Mouse (Mus musculus) forebrain, embryonic 11.5 days (tissue): ENCODE results near the gene Bsdc1. TPM values are rescaled to one million over a fixed set of nuclear protein-coding genes. Genes with fewer than 3 reads are reported as not detected.

Experiments
- ATAC-seq: fragments of 200-750 bp; cut with Nextera tagmentation; replicated peaks from 2 replicates; pipeline ENCODE4 v1.8.0; 2017; ENCODE audit warnings: moderate TSS enrichment; ENCODE audit not compliant: low FRiP score
- DNase-seq: peaks from one replicate; pipeline ENCODE4 v3.0.0-alpha.2; 2017; ENCODE audit warnings: low spot score
- H3K27ac ChIP-seq: fragments of 300-500 bp; sonication (generic); 2 replicates; pipeline ENCODE4 v1.5.1; 2014; ENCODE audit warnings: low read depth, low read length
- H3K27me3 ChIP-seq: fragments of 300-500 bp; sonication (generic); 2 replicates; pipeline ENCODE4 v1.6.1; 2014; ENCODE audit warnings: mild to moderate bottlenecking, low read length, mixed read lengths; ENCODE audit not compliant: control insufficient read depth, insufficient read depth
- H3K36me3 ChIP-seq: fragments of 300-500 bp; sonication (generic); 2 replicates; pipeline ENCODE4 v1.6.1; 2014; ENCODE audit warnings: mild to moderate bottlenecking, low read length, moderate library complexity, mixed read lengths; ENCODE audit not compliant: control insufficient read depth, insufficient read depth
- H3K4me1 ChIP-seq: fragments of 300-500 bp; sonication (generic); replicated peaks from 2 replicates; pipeline ENCODE4 v1.6.1; 2014; ENCODE audit warnings: low read length, mixed read lengths; ENCODE audit not compliant: control insufficient read depth, insufficient read depth
- H3K4me2 ChIP-seq: fragments of 300-500 bp; sonication (generic); 2 replicates; pipeline ENCODE4 v1.6.1; 2014; ENCODE audit warnings: low read depth, mild to moderate bottlenecking, low read length, moderate library complexity, mixed read lengths; ENCODE audit not compliant: severe bottlenecking
- H3K4me3 ChIP-seq: fragments of 300-500 bp; sonication (generic); 2 replicates; pipeline ENCODE4 v1.5.1; 2014; ENCODE audit warnings: low read depth, low read length
- H3K9ac ChIP-seq: fragments of 300-500 bp; sonication (generic); 2 replicates; pipeline ENCODE4 v1.6.1; 2014; ENCODE audit warnings: low read length
- H3K9me3 ChIP-seq: fragments of 300-500 bp; sonication (generic); 2 replicates; pipeline ENCODE4 v1.6.1; 2016; ENCODE audit warnings: low read length, mixed read lengths; ENCODE audit not compliant: control insufficient read depth
- WGBS: fragments of 180-500 bp; shearing (Covaris S2); extraction: QIAGEN DNeasy Blood & Tissue Kit; methylation state at CpG from one replicate; pipeline ENCODE4 v1.1.7; 2014; 5-methylcytosine and 5-hydroxymethylcytosine counted together
- polyA plus RNA-seq: library from polyadenylated mRNA; unstranded; fragments of >200 nt; fragmentation: Nextera tagmentation; extraction: Ambion mirVana; gene quantifications from 2 replicates; pipeline ENCODE4 v1.2.1, GENCODE M21; 2014

The Bsdc1 gene
- polyA plus RNA-seq, 1 experiment from 2014 or later = 25.3 TPM

GRCm38 (mm10) chr4:129507434-129508236 lies 46.3 kb downstream of the Bsdc1 start:
- Histone ChIP-seq H3K4me2 (no peak overlapping the region), H3K4me1 (peaks cover 11% of the 10 kb centered on the region)
- WGBS = 69% methylated on average over 9 of the region's 10 CpGs

GRCm38 (mm10) chr4:129508237-129508515 lies 46.8 kb downstream of the Bsdc1 start:
- no peak overlapping the region for H3K27ac ChIP-seq
- H3K9me3 ChIP-seq = no peaks in the 10 kb centered on the region
- DNase-seq = no peak
- H3K36me3 ChIP-seq = no peaks in the 10 kb centered on the region
- H3K9ac ChIP-seq = no peak overlapping the region
- H3K4me2 ChIP-seq = no peak overlapping the region
- ATAC-seq = no peak
- no peaks in the 10 kb centered on the region; the same call in 1 of the 2 replicates for H3K27me3 ChIP-seq
- H3K4me3 ChIP-seq = no peak overlapping the region
- 81% methylated on average over 3 of the region's 3 CpGs for WGBS
- H3K4me1 ChIP-seq = peaks cover 14% of the 10 kb centered on the region

More at GRCm38 (mm10) chr4:129507434-129508236, 46.3 kb downstream of the Bsdc1 start:
- DNase-seq (no peak), ATAC-seq (no peak)
- Histone ChIP-seq H3K9me3 (no peaks in the 10 kb centered on the region), H3K4me3 (no peak overlapping the region), H3K27ac (no peak overlapping the region), H3K36me3 (no peaks in the 10 kb centered on the region), H3K9ac (no peak overlapping the region), H3K27me3 (no peaks in the 10 kb centered on the region; the same call in 1 of the 2 replicates)

GRCm38 (mm10) chr4:129508834-129509600 lies 47.6 kb downstream of the Bsdc1 start:
- 73% methylated on average over 15 of the region's 15 CpGs for WGBS
- no peak for ATAC-seq
- H3K9ac ChIP-seq = no peak overlapping the region
- H3K4me1 ChIP-seq = peaks cover 15% of the 10 kb centered on the region
- H3K36me3 ChIP-seq = no peaks in the 10 kb centered on the region
- H3K4me3 ChIP-seq = no peak overlapping the region
- H3K9me3 ChIP-seq = no peaks in the 10 kb centered on the region
- no peaks in the 10 kb centered on the region; the same call in 1 of the 2 replicates for H3K27me3 ChIP-seq
- no peak overlapping the region for H3K4me2 ChIP-seq
- DNase-seq = no peak
- H3K27ac ChIP-seq = no peak overlapping the region

- H3K9me3 ChIP-seq = no peaks in the 10 kb centered on the region
- no peak overlapping the region for H3K4me2 ChIP-seq
- 71% methylated on average over 3 of the region's 3 CpGs for WGBS
- no peak for ATAC-seq
- no peak for DNase-seq
- no peaks in the 10 kb centered on the region for H3K36me3 ChIP-seq
- H3K4me3 ChIP-seq = no peak overlapping the region
- no peak overlapping the region for H3K27ac ChIP-seq
- H3K9ac ChIP-seq = no peak overlapping the region
- H3K27me3 ChIP-seq = no peaks in the 10 kb centered on the region; the same call in 1 of the 2 replicates
- peaks cover 15% of the 10 kb centered on the region for H3K4me1 ChIP-seq
Observed at GRCm38 (mm10) chr4:129509650-129510049, 48.3 kb downstream of the Bsdc1 start.

DNA sequence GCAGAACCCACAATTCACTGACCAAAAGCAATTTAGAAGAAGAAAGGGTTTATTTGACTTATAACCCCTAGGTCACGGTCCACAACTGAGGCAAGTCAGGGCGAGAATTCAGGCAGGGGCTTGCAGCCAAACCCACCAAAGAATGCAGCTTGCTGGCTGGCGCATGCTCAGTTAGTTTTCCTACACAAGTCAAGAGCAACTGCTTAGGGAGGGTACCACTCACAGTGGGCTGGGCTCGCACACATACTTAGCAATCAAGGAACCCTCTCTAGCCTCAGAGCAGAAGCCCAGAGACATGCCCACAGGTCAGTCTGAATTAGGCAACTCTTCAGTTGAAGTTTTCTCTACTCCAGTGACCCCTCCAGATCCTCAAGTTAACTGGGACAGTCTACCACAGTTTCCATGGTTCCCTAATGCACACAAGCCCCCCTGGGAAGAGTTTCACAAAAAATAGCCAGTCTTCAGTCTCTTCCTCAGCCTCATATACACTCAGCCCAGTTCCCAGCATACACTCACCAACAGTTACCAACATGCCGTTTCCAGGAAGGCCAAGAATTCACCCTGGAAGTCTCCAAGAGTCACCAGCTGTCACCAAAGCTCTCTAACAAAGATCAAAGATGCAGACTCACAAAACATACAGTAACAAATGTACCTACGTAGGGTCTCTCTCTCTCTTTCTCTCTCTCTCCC lies 49.5 kb downstream of the Bsdc1 start:
- DNase-seq (no peak), ATAC-seq (no peak)
- 41% methylated on average over 6 of the region's 6 CpGs for WGBS
- Histone ChIP-seq H3K4me1 (peaks cover 19% of the 10 kb centered on the region), H3K27ac (no peak overlapping the region; the same call in 1 of the 2 replicates), H3K27me3 (no peaks in the 10 kb centered on the region; the same call in 1 of the 2 replicates), H3K9me3 (no peaks in the 10 kb centered on the region), H3K36me3 (0 out of 2 replicates have a peak, but pooled peaks cover 3% of the 10 kb centered on the region), H3K9ac (no peak overlapping the region), H3K4me2 (0 out of 2 replicates have a peak overlapping the region, but pooled peaks have one; percentile 8), H3K4me3 (no peak overlapping the region)

DNA sequence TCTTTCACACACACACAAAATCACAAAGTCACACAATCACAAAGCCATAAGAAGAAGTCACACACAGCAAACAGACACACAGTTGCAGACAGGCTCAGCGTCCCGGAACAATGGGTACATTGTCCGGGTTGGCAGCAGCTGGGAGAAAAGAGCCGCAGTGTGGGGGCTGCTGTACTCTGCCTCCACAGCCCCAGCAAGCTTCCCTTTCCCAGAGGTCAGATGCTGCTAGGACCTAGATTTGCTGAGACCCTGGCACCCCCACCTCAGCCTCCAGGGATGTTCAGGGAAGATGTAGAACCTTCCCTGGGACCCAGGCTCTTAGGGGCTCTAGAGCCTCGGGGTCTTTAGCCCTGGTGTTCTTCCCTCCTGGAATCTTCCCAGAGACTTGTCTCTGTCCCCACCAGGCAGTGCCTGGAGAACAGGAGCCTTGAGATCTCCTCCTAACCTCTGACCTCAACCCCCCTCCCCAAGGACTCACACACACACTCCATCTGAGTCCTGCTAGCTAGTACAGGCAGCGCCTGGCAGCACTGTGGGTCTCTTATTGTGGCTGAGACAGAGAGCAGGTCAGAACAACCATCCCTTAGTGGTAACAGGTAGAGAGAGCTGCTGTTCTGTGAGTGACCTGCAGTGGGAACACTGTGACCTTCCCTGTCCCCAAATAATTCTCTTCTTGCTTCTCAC lies 50.2 kb downstream of the Bsdc1 start:
- Histone ChIP-seq H3K4me1 (peaks cover 19% of the 10 kb centered on the region), H3K36me3 (0 out of 2 replicates have a peak, but pooled peaks cover 3% of the 10 kb centered on the region), H3K4me2 (no peak overlapping the region), H3K4me3 (no peak overlapping the region), H3K27me3 (no peaks in the 10 kb centered on the region; the same call in 1 of the 2 replicates), H3K9me3 (no peaks in the 10 kb centered on the region), H3K9ac (peak overlapping the region; percentile 20; the same call in 1 of the 2 replicates), H3K27ac (no peak overlapping the region)
- peak; percentile 62 for DNase-seq
- 16% methylated on average over 6 of the region's 6 CpGs for WGBS
- ATAC-seq = no peak

- Histone ChIP-seq H3K9ac (peak within 1 kb of the TSS; percentile 100), H3K9me3 (no peaks in the 10 kb centered on the region), H3K27ac (peak within 1 kb of the TSS; percentile 96), H3K36me3 (peaks cover 3% of the 10 kb centered on the region; the same call in 1 of the 2 replicates), H3K4me2 (peak within 1 kb of the TSS; percentile 75), H3K27me3 (no peaks in the 10 kb centered on the region; the same call in 1 of the 2 replicates), H3K4me1 (peaks cover 21% of the 10 kb centered on the region), H3K4me3 (peak within 1 kb of the TSS; percentile 100)
- DNase-seq (peak; percentile 97), ATAC-seq (peak; percentile 90)
- 5% methylated on average over 45 of the region's 47 CpGs for WGBS
Observed at GRCm38 (mm10) chr4:129513086-129513767, 51.8 kb downstream of the Bsdc1 start, which contains the start of gene Marcksl1. TSS of gene Marcksl1 (plus strand) at chr4:129513581.
